Mouse (Mus musculus) intestine, postnatal 0 days (tissue): ENCODE measurements around the gene Pex26. TPM values are rescaled to one million over a fixed set of nuclear protein-coding genes. Genes with fewer than 3 reads are reported as not detected.
A peak's percentile ranks its signal among the peaks of the same experiment; 100 is the strongest.

Experiments used
- ATAC-seq: fragments of 200-750 bp; cut with Nextera tagmentation; 2 replicates; pipeline ENCODE4 v1.8.0; 2017; ENCODE audit warnings: mild to moderate bottlenecking, moderate TSS enrichment, moderate library complexity
- H3K27ac ChIP-seq: fragments of 300-500 bp; sonication (generic); 2 replicates; pipeline ENCODE4 v1.5.1; 2014; ENCODE audit warnings: mild to moderate bottlenecking, low read depth, low read length, moderate library complexity
- H3K27me3 ChIP-seq: fragments of 300-500 bp; sonication (generic); replicated peaks from 2 replicates; pipeline ENCODE4 v1.6.1; 2014; ENCODE audit warnings: low read length, mixed read lengths; ENCODE audit not compliant: control insufficient read depth, insufficient read depth
- H3K36me3 ChIP-seq: fragments of 300-500 bp; sonication (generic); 2 replicates; pipeline ENCODE4 v1.6.1; 2014; ENCODE audit warnings: mild to moderate bottlenecking, moderate library complexity; ENCODE audit not compliant: control insufficient read depth, insufficient read depth
- H3K4me1 ChIP-seq: fragments of 300-500 bp; sonication (generic); replicated peaks from 2 replicates; pipeline ENCODE4 v1.6.1; 2014; ENCODE audit warnings: antibody characterized with exemption, low read length, mixed read lengths; ENCODE audit not compliant: control insufficient read depth, insufficient read depth
- H3K4me2 ChIP-seq: fragments of 300-500 bp; sonication (generic); replicated peaks from 2 replicates; pipeline ENCODE4 v1.6.1; 2014; ENCODE audit warnings: low read depth, mild to moderate bottlenecking, moderate library complexity
- H3K4me3 ChIP-seq: fragments of 300-500 bp; sonication (generic); 2 replicates; pipeline ENCODE4 v1.5.1; 2014; ENCODE audit warnings: low read depth, low read length
- H3K9ac ChIP-seq: fragments of 300-500 bp; sonication (generic); 2 replicates; pipeline ENCODE4 v1.6.1; 2014; ENCODE audit warnings: mild to moderate bottlenecking, low read depth, low read length
- H3K9me3 ChIP-seq: fragments of 300-500 bp; sonication (generic); 2 replicates; pipeline ENCODE4 v1.6.1; 2016; ENCODE audit warnings: mixed run types; ENCODE audit not compliant: control insufficient read depth
- CTCF ChIP-seq: sonication (generic); IDR thresholded peaks from 2 replicates; pipeline ENCODE4 v1.5.1; 2016; ENCODE audit warnings: low read depth, mild to moderate bottlenecking, control low read depth, antibody characterized with exemption, moderate library complexity
- WGBS: fragments of 180-500 bp; shearing (Covaris S2); extraction: QIAGEN DNeasy Blood & Tissue Kit; methylation state at CpG from one replicate; pipeline ENCODE4 v1.1.7; 2014; 5-methylcytosine and 5-hydroxymethylcytosine counted together
- polyA plus RNA-seq: library from polyadenylated mRNA; unstranded; fragments of >200 nt; fragmentation: Nextera tagmentation; extraction: Ambion mirVana; gene quantifications from 2 replicates; pipeline ENCODE4 v1.2.1, GENCODE M21; 2015

The Pex26 gene
- polyA plus RNA-seq, 1 experiment from 2014 or later, result 6.3 TPM

- no peak overlapping the region for H3K9ac ChIP-seq
- 66% methylated on average over 7 of the region's 7 CpGs for WGBS
- no peak for ATAC-seq
- H3K4me3 ChIP-seq, result no peak overlapping the region
- no peaks in the 10 kb centered on the region for H3K36me3 ChIP-seq
- H3K27ac ChIP-seq, result no peak overlapping the region
- H3K9me3 ChIP-seq, result no peaks in the 10 kb centered on the region
- no peak for TF ChIP-seq CTCF
- H3K27me3 ChIP-seq, result no peaks in the 10 kb centered on the region
- H3K4me2 ChIP-seq, result no peak overlapping the region
- H3K4me1 ChIP-seq, result no peaks in the 10 kb centered on the region
These were observed 41.2 kb upstream of the Pex26 start for GRCm38 (mm10) chr6:121142298-121142697.

GRCm38 (mm10) chr6:121143439-121143838 is 40.0 kb upstream of the Pex26 start:
- 78% methylated on average over 8 of the region's 8 CpGs for WGBS
- no peaks in the 10 kb centered on the region for H3K36me3 ChIP-seq
- H3K4me1 ChIP-seq, result no peaks in the 10 kb centered on the region
- TF ChIP-seq CTCF, result no peak
- H3K4me2 ChIP-seq, result no peak overlapping the region
- 0 out of 2 replicates have a peak, but pooled peaks have one; percentile 19 for ATAC-seq
- no peaks in the 10 kb centered on the region for H3K27me3 ChIP-seq
- no peak overlapping the region for H3K27ac ChIP-seq
- H3K9ac ChIP-seq, result no peak overlapping the region
- no peak overlapping the region for H3K4me3 ChIP-seq
- H3K9me3 ChIP-seq, result no peaks in the 10 kb centered on the region

DNA sequence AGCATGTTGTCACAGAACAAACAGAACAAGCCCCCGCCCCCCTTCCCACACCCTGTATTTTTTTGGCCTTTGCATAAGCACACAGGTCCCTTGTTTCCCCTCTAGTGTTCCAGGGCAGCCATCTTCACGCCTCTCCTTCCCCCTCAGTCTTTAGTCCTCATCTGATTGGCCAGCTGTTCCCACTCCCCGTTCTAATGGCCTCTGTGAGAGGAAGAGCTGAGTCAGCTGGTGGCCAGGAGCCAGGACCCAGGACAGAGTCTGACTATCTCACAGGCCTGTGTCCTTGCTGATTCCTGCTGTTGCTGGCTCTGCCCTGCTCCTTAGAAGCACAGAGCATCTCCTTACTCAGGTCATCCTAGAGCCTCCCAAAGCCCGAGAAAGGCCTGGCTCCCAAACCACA is 39.4 kb upstream of the Pex26 start:
- WGBS, result 45% methylated on average over 4 of the region's 4 CpGs
- no peak overlapping the region for H3K4me2 ChIP-seq

GRCm38 (mm10) chr6:121145010-121145604 is 38.4 kb upstream of the Pex26 start:
- Histone ChIP-seq H3K27me3 (no peaks in the 10 kb centered on the region), H3K27ac (no peak overlapping the region), H3K4me2 (no peak overlapping the region), H3K4me1 (no peaks in the 10 kb centered on the region), H3K9me3 (no peaks in the 10 kb centered on the region), H3K9ac (no peak overlapping the region), H3K36me3 (no peaks in the 10 kb centered on the region), H3K4me3 (no peak overlapping the region)
- ATAC-seq, result no peak
- TF ChIP-seq CTCF, result no peak
- WGBS, result 74% methylated on average over 13 of the region's 13 CpGs

More for the DNA sequence above, 39.4 kb upstream of the Pex26 start:
- Histone ChIP-seq H3K36me3 (no peaks in the 10 kb centered on the region), H3K9ac (no peak overlapping the region), H3K27ac (no peak overlapping the region), H3K27me3 (no peaks in the 10 kb centered on the region), H3K4me3 (no peak overlapping the region), H3K9me3 (no peaks in the 10 kb centered on the region), H3K4me1 (no peaks in the 10 kb centered on the region)
- no peak for TF ChIP-seq CTCF
- ATAC-seq, result no peak

DNA sequence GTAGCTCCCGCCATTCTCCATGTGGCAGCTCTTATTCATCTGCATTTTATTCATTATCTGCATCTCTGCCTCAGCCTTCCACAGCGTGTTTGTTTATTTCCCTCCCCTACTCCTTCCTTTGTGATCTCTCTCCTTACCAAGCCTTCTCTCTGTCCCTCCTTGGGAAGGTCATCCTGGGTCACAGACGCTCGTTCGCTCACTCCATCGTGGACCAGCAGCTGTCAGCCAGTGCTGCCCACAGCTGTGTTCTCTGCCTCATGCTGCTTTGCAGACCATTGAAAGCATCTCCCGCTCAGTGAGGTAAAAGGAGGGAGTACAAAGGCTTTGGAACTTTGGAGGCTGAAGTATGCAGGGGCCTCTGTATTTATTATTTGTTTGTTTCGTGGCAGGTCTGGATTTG is 37.6 kb upstream of the Pex26 start:
- Histone ChIP-seq H3K4me1 (no peaks in the 10 kb centered on the region), H3K27me3 (no peaks in the 10 kb centered on the region), H3K4me2 (no peak overlapping the region), H3K27ac (no peak overlapping the region), H3K9me3 (no peaks in the 10 kb centered on the region), H3K4me3 (no peak overlapping the region), H3K9ac (no peak overlapping the region), H3K36me3 (no peaks in the 10 kb centered on the region)
- no peak for ATAC-seq
- no peak for TF ChIP-seq CTCF
- WGBS, result 69% methylated on average over 8 of the region's 8 CpGs

DNA sequence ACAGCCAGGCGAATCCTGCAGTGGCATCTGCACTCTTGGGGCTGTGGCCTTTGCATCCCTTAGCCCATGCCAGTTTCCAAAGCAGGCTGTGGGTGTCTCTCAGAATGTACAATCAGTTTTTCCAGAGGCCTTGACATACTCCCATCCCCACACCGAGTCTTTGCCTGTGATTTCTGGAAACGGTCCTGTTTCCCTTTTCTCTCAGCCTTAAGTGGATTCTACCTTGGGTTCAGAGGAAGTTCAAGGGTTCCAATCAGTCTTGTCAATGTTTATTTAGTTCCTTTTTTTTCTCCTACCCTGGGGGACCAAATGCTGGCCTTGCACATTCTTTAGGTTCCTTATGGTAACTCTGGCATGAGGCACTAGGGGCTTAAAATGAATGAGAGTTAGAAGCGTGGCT is 36.7 kb upstream of the Pex26 start:
- no peak overlapping the region for H3K27ac ChIP-seq
- TF ChIP-seq CTCF, result no peak
- no peaks in the 10 kb centered on the region for H3K27me3 ChIP-seq
- H3K36me3 ChIP-seq, result no peaks in the 10 kb centered on the region
- H3K9me3 ChIP-seq, result no peaks in the 10 kb centered on the region
- H3K4me2 ChIP-seq, result no peak overlapping the region
- H3K9ac ChIP-seq, result no peak overlapping the region
- no peaks in the 10 kb centered on the region for H3K4me1 ChIP-seq
- ATAC-seq, result no peak
- no peak overlapping the region for H3K4me3 ChIP-seq
- 47% methylated on average over 4 of the region's 4 CpGs for WGBS

DNA sequence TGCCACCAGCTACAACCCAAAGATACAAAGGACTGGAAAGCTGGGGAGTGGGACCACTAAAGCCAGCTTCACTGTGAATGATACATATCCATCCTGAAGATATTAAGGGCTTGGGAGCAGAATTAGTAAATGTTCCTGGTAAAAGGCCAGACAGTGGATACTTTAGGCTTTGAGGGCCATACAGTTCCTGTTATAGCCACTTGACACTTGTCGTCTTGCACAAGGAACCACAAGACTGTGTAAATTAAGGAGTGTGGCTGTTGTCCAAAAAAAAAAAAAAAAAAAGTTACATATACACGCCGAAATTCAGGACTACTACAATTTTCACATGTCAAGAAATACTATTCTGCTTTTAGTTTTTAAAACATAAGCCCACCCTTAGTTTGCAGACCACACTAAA is 35.1 kb upstream of the Pex26 start:
- H3K4me2 ChIP-seq, result no peak overlapping the region
- H3K9ac ChIP-seq, result no peak overlapping the region
- WGBS, result 34% methylated on average over 3 of the region's 3 CpGs
- H3K4me1 ChIP-seq, result no peaks in the 10 kb centered on the region
- no peak for ATAC-seq
- H3K4me3 ChIP-seq, result no peak overlapping the region
- no peak for TF ChIP-seq CTCF
- H3K27ac ChIP-seq, result no peak overlapping the region
- H3K9me3 ChIP-seq, result no peaks in the 10 kb centered on the region
- no peaks in the 10 kb centered on the region for H3K27me3 ChIP-seq
- no peaks in the 10 kb centered on the region for H3K36me3 ChIP-seq
